Mouse (Mus musculus): ENCODE results near the gene Hfe2.

DNA sequence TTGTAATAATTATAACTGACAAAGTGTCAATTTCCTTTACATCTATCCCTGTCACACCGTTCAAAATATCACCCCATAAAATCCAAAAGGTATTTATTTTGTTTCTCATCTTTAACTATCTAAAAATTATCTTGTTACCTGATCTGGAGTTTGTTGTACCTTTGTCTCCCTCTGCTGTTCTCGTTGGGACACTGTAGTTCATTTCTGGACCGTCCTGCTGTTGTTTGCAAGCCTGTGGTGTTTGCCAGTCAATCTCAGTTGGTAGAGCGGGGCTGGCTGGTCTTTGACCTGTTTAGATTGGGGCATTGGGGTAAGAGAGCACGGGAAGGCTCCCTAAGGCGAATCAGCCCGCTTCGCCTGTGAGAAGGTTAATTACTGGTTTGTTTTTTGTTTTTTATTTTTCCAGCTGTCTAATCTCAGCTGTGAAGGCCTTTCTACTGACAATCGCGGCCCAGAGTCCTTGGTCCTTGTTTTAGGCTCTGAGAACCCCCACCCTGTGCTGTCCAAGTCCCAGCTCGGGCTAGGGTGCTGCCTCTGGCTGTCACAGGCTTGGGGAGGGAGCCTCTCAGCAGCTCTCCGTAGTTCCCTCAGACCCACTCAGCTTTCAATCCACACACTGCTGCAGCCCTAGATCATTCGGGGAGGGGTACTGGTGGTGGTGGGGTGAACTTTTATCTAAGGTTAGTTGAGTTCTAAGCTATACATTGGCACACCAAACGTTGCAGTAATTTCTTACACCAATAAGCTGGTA lies 16.5 kb downstream of the Hfe2 start:
- TF ChIP-seq CTCF (IDR thresholded peaks at IDR 0.05; ENCODE audit: low read depth) (peak; percentile 68), EP300 (optimal IDR thresholded peaks at IDR 0.05) (no peak)
